Mouse (Mus musculus) testis, adult 2 months (tissue): ENCODE measurements around the gene Tsga10. TPM values are rescaled to one million over a fixed set of nuclear protein-coding genes. Genes with fewer than 3 reads are reported as not detected.
A peak's percentile ranks its signal among the peaks of the same experiment; 100 is the strongest.
"Not testable (repeated sequence)": the region's sequence is repeated elsewhere in the genome, so short reads cannot be mapped to it uniquely, and the experiment has no call there.

Experiments
- H3K27ac ChIP-seq: fragments of 200-500 bp; 2 replicates; pipeline ENCODE4 v1.5.1; 2012; ENCODE audit warnings: low read depth, low read length; ENCODE audit not compliant: control insufficient read depth, insufficient read depth
- H3K27me3 ChIP-seq: fragments of 200-500 bp; 2 replicates; pipeline ENCODE4 v1.6.1; 2012; ENCODE audit warnings: mild to moderate bottlenecking, low read length, moderate library complexity; ENCODE audit not compliant: control insufficient read depth, insufficient read depth
- H3K36me3 ChIP-seq: fragments of 200-500 bp; 2 replicates; pipeline ENCODE4 v1.6.1; 2012; ENCODE audit warnings: mild to moderate bottlenecking, low read length; ENCODE audit not compliant: control insufficient read depth, insufficient read depth
- H3K4me1 ChIP-seq: fragments of 200-500 bp; 2 replicates; pipeline ENCODE4 v1.6.1; 2012; ENCODE audit warnings: low read length; ENCODE audit not compliant: control insufficient read depth, insufficient read depth
- H3K4me3 ChIP-seq: fragments of 200-500 bp; 2 replicates; pipeline ENCODE4 v1.5.1; 2012; ENCODE audit warnings: low read depth, mild to moderate bottlenecking, low read length, moderate library complexity, mixed read lengths; ENCODE audit not compliant: control insufficient read depth
- CTCF ChIP-seq: fragments of 200-500 bp; IDR thresholded peaks from 2 replicates; pipeline ENCODE4 v1.5.1; 2012; ENCODE audit warnings: low read depth, mild to moderate bottlenecking, inconsistent platforms, low read length, moderate library complexity; ENCODE audit not compliant: control insufficient read depth, insufficient read depth, insufficient replicate concordance
- POLR2A ChIP-seq: fragments of 200-500 bp; IDR thresholded peaks from 2 replicates; pipeline ENCODE4 v1.6.1; 2012; ENCODE audit warnings: low read depth, mild to moderate bottlenecking, inconsistent platforms, low read length, moderate library complexity; ENCODE audit not compliant: control insufficient read depth
- polyA plus RNA-seq: library from polyadenylated mRNA; depleted of rRNA; stranded (reverse); fragments of >200 nt; gene quantifications from 2 replicates; pipeline ENCODE4 v1.2.3, GENCODE M21; 2012

Tsga10 gene
- polyA plus RNA-seq, 1 experiment: 36.4 TPM

- Histone ChIP-seq H3K27me3 (no peaks in the 10 kb centered on the region), H3K4me1 (peaks cover 6% of the 10 kb centered on the region), H3K27ac (no peak overlapping the region), H3K4me3 (peak overlapping the region; percentile 64), H3K36me3 (no peaks in the 10 kb centered on the region)
- TF ChIP-seq POLR2A (no peak), CTCF (no peak)
Observed at GRCm38 (mm10) chr1:37719030-37719723, 147.1 kb downstream of the Tsga10 start.

- H3K27me3 ChIP-seq: no peaks in the 10 kb centered on the region
Observed at GRCm38 (mm10) chr1:37718516-37718915, 147.7 kb downstream of the Tsga10 start.

GRCm38 (mm10) chr1:37717415-37718195 lies 148.6 kb downstream of the Tsga10 start:
- TF ChIP-seq POLR2A: no peak
- TF ChIP-seq CTCF: no peak
- no peaks in the 10 kb centered on the region for H3K27me3 ChIP-seq
- no peaks in the 10 kb centered on the region for H3K36me3 ChIP-seq
- no peak overlapping the region for H3K27ac ChIP-seq
- H3K4me3 ChIP-seq: no peak overlapping the region
- peaks cover 6% of the 10 kb centered on the region for H3K4me1 ChIP-seq

More at GRCm38 (mm10) chr1:37718516-37718915, 147.7 kb downstream of the Tsga10 start:
- TF ChIP-seq POLR2A (no peak), CTCF (no peak)
- Histone ChIP-seq H3K27ac (no peak overlapping the region), H3K4me3 (no peak overlapping the region), H3K36me3 (no peaks in the 10 kb centered on the region), H3K4me1 (peaks cover 6% of the 10 kb centered on the region)

GRCm38 (mm10) chr1:37712357-37712737 lies 153.9 kb downstream of the Tsga10 start:
- not testable (repeated sequence) for H3K36me3 ChIP-seq

GRCm38 (mm10) chr1:37711596-37712356 lies 154.5 kb downstream of the Tsga10 start:
- no peaks in the 10 kb centered on the region for H3K4me1 ChIP-seq
- H3K27ac ChIP-seq: no peak overlapping the region
- no peaks in the 10 kb centered on the region for H3K36me3 ChIP-seq
- no peak overlapping the region for H3K4me3 ChIP-seq
- H3K27me3 ChIP-seq: no peaks in the 10 kb centered on the region
- no peak for TF ChIP-seq CTCF
- TF ChIP-seq POLR2A: no peak

More at GRCm38 (mm10) chr1:37712357-37712737, 153.9 kb downstream of the Tsga10 start:
- H3K27ac ChIP-seq, H3K4me3 ChIP-seq, H3K4me1 ChIP-seq, H3K27me3 ChIP-seq: not testable (repeated sequence)

GRCm38 (mm10) chr1:37711082-37711481 lies 155.1 kb downstream of the Tsga10 start:
- Histone ChIP-seq H3K4me1 (no peaks in the 10 kb centered on the region), H3K36me3 (no peaks in the 10 kb centered on the region), H3K27ac (no peak overlapping the region), H3K4me3 (no peak overlapping the region), H3K27me3 (no peaks in the 10 kb centered on the region)
- TF ChIP-seq POLR2A: no peak
- TF ChIP-seq CTCF: no peak

GRCm38 (mm10) chr1:37709736-37710135 lies 156.5 kb downstream of the Tsga10 start:
- no peaks in the 10 kb centered on the region for H3K27me3 ChIP-seq

More at GRCm38 (mm10) chr1:37709736-37710135, 156.5 kb downstream of the Tsga10 start:
- Histone ChIP-seq H3K4me1 (no peaks in the 10 kb centered on the region), H3K4me3 (no peak overlapping the region), H3K36me3 (no peaks in the 10 kb centered on the region), H3K27ac (no peak overlapping the region)
- TF ChIP-seq POLR2A: no peak
- no peak for TF ChIP-seq CTCF
